Mouse (Mus musculus) lung, adult 2 months (tissue): Measurements from ENCODE around the gene Wdr17. TPM values are rescaled to one million over a fixed set of nuclear protein-coding genes. Genes with fewer than 3 reads are reported as not detected.

ENCODE experiments used
- DNase-seq: peaks from one replicate; pipeline ENCODE4 v3.0.0; 2022
- H3K4me1 ChIP-seq: fragments of 200-500 bp; 2 replicates; pipeline ENCODE4 v1.6.1; 2011; ENCODE audit warnings: low read length; ENCODE audit not compliant: control insufficient read depth, insufficient read depth
- H3K4me3 ChIP-seq: fragments of 200-500 bp; replicated peaks from 2 replicates; pipeline ENCODE3; 2011; ENCODE audit warnings: low read depth, mild to moderate bottlenecking, control low read depth, low read length; ENCODE audit errors: extremely low read depth
- CTCF ChIP-seq: fragments of 200-500 bp; IDR thresholded peaks from 2 replicates; pipeline ENCODE4 v1.5.1; 2011; ENCODE audit warnings: mild to moderate bottlenecking, low read length, control low read depth; ENCODE audit not compliant: insufficient read depth
- POLR2A ChIP-seq: fragments of 200-500 bp; IDR thresholded peaks from 2 replicates; pipeline ENCODE4 v1.6.1; 2011; ENCODE audit warnings: low read depth, mild to moderate bottlenecking, control low read depth, low read length, borderline replicate concordance; ENCODE audit errors: extremely low read depth
- WGBS: fragments of 180-500 bp; shearing (Covaris S2); methylation state at CpG from one replicate; pipeline ENCODE4 v1.1.7; 2018; 5-methylcytosine and 5-hydroxymethylcytosine counted together
- polyA plus RNA-seq: library from polyadenylated mRNA; depleted of rRNA; stranded (reverse); fragments of >200 nt; gene quantifications from 2 replicates; pipeline ENCODE4 v1.2.3, GENCODE M21; 2012

The Wdr17 gene
- polyA plus RNA-seq, 1 experiment: not detected

DNA sequence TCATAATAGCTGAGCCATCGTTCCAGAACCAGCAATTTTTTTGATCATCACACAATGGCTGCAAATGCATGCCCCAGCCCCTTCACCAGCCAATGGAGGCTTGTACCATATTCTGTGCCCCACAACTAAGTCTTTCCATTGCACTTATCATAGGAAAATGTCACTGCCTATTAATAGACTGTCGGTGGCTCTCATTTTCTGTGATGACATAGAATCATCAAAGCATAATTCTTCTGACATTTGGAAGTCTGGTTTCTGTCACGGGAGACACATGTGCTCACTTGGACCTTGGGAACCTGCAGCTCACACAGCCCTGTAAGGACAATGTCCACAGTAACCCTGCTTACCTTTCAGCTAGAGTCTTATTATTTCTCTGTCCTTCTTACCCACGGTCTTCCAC, 424 bp downstream of the Wdr17 start:
- TF ChIP-seq CTCF: no peak
- TF ChIP-seq POLR2A: no peak
- WGBS: 77% methylated on average over 4 of the region's 4 CpGs
- Histone ChIP-seq H3K4me3 (no peak overlapping the region), H3K4me1 (no peaks in the 10 kb centered on the region)
- DNase-seq: no peak

DNA sequence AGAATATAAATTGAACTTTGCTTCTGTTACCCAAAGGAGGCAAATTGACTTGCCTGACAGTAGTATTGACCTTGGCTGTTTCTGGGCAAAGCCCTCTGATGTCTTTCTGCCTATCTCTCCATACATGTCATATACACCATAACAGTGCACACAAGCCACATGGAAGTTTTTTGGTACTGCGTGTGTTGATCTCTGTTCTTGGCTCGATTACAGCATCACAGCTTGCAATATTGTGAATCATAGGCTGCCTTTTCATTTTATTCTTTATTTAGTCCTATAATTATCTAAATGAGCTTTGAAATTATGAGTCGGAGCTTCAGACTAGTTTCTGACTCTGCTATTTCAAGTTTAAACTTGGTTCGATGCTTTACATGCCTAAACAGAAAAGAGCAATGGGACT, 10.5 kb downstream of the Wdr17 start:
- no peak for DNase-seq
- 83% methylated on average over 4 of the region's 4 CpGs for WGBS
- H3K4me3 ChIP-seq: no peak overlapping the region
- H3K4me1 ChIP-seq: no peaks in the 10 kb centered on the region
- no peak for TF ChIP-seq POLR2A
- TF ChIP-seq CTCF: no peak

DNA sequence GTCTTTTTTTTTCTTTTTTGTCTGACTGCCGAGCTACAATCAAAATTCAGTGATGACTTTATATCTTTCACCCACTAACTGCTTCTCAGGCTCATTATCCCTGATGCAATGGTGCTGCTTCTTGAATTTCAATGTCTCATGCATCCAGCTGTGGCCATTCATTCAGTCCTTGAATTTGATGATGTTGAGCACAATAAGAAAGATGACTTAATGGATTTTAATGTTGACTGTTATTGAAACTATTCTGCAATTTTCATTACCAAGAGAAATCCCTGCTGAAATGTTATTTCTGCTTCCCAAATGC, 22.3 kb downstream of the Wdr17 start:
- TF ChIP-seq POLR2A (no peak), CTCF (no peak)
- H3K4me3 ChIP-seq: no peak overlapping the region
- 63% methylated on average over 1 of the region's 1 CpGs for WGBS

DNA sequence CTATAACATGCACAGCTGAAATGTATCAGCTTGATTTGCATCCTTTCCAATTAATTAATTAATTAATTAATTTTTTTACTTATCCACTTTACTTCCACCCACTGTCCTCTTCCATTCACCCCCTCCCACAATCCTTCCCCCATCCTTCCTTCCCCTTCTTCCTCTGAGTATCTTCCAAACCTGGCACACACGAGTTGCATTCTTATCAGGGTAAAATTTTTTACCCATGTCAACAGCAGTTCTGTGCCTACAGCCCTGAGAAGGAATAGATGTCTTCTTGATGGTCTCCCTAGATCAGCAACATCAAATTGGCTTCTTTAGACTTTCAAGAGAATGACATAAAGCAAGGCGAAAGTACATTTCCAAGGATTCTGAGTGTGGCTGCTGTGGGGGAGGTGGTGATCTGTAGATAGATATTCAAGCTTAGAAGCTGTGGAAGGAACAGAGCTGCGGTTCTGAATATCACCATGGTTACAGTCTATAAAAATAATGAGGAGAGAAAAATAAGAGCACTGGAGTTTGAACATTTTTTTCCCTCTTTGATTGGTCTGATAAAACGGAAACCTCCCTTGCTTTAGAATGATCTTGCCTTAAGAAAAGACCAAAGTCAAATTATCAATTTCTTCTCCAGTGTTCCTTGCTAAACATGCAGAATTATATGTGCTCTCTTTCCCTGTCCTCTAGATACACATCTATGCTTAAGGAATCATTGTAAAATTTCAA, 22.8 kb downstream of the Wdr17 start:
- H3K4me1 ChIP-seq: no peaks in the 10 kb centered on the region
- DNase-seq: no peak
- no peak overlapping the region for H3K4me3 ChIP-seq
- WGBS: 68% methylated on average over 4 of the region's 4 CpGs
- no peak for TF ChIP-seq POLR2A
- TF ChIP-seq CTCF: no peak

More for the DNA sequence above, 22.3 kb downstream of the Wdr17 start:
- no peak for DNase-seq
- H3K4me1 ChIP-seq: no peaks in the 10 kb centered on the region

DNA sequence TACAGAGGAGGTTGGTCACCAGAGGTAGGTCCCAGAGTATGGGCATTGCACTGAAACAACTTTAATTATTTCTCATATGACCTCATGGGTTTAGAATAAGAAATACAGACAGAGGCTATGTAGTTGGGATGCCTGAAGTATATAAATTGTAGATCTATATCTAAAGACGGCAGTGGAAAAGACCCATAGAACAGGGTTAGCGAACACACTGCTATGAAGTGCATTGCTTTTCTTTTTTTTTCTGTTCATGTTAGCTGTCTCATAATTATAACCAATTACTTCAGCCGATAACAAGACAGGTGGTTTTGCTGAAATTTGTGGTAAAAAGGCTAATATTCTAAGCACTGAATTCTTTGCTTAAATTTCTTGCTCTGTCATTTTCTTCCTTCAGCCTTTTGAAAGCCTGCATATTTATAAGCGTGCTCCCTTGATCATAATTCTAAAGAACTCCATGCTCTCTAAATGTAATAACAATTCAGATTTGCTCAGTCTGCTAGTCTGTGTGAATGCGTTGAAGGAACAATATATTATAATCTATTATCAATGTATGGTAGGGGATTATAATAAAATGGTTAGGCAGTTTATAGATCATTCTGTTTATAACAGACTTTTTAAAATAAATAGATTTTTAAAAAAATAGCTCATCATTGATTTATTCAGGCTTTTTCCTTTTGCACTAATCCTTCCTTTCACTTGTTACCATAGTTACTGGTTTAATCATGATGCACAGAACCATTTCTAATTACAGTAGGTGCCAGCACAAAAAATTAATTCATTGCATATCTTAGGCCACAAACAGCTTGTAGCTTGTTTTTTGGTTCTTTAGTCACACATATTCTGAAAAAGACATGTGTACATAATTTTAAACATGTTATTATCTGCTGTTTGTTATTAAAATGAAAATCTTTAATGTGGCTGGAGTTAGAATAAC, 50.7 kb downstream of the Wdr17 start:
- H3K4me1 ChIP-seq: no peaks in the 10 kb centered on the region
- no peak overlapping the region for H3K4me3 ChIP-seq
- TF ChIP-seq POLR2A (no peak), CTCF (no peak)
- 90% methylated on average over 5 of the region's 5 CpGs for WGBS
- DNase-seq: no peak

DNA sequence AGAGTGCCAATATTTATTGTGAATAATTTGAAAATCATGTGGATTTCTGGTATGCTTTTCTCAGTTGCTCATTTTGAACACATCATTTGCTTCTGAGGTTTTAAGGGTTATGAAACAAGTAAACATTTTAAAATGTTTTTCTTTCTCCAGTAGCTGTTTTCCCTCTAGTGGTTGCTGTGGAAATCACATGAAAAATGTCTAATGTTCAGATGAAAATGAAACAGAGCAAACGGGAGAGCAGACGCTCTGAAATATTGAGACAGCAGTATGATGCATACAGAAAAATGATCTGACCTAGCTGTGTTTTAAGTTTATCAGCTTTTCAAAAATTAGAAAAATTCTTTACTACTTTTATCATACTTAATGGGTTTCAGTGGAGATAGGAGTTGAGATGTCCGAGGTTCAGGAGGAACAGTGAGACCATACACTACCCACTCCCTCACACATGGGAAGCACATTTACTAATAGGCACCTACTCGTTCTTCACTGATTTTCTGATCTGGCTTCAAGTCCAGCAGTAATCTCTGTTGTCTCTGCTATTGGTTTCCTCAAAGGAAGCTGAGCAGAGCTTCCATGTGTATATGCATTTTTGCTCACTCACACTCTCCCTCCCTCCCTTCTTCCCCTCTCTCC, 57.1 kb downstream of the Wdr17 start:
- DNase-seq: no peak
- TF ChIP-seq POLR2A: no peak
- TF ChIP-seq CTCF: no peak
- 32% methylated on average over 4 of the region's 4 CpGs for WGBS
- H3K4me1 ChIP-seq: no peaks in the 10 kb centered on the region
- no peak overlapping the region for H3K4me3 ChIP-seq

DNA sequence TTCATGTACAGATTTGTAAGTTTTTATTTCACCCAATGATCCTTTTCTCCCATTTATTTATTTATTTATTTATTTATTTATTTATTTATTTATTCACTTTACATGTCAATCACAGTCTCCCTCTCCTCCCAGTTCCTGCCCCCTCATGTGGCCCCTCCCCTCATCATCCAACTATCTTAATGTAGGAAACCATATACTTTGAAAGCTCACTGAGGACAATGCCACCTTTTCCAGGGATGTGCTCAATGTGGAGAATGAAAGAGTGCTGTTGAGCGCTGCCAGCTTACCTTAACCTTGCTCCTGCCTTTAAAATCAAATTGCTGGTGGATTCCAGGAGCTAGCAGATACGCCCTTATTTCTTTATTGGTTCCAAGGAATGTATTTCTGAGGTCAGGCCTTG, 59.0 kb downstream of the Wdr17 start:
- H3K4me3 ChIP-seq: no peak overlapping the region
- TF ChIP-seq CTCF (no peak), POLR2A (no peak)
- WGBS: 80% methylated on average over 2 of the region's 2 CpGs
- H3K4me1 ChIP-seq: no peaks in the 10 kb centered on the region
- DNase-seq: no peak

DNA sequence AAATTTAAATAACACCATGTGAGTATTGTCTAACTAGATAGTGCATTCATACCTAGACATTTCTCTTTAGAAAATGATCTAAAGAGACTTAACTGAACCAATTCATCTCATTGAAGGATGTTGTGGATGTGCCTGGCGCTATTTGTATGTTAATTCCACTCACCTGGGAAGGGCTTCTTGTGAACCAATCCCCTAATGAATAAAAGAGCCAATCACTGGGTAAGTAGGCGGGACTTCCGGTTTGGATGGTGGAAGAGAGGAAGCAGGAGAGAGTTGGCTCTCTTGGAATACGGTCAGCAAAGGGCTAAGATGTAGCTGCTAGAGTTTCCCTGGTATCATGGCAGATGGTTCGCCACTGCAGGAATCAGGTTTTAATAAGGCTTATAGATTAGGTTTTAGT, 64.0 kb downstream of the Wdr17 start:
- Histone ChIP-seq H3K4me1 (no peaks in the 10 kb centered on the region), H3K4me3 (no peak overlapping the region)
- WGBS: 89% methylated on average over 5 of the region's 5 CpGs
- TF ChIP-seq CTCF (no peak), POLR2A (no peak)
- DNase-seq: no peak

DNA sequence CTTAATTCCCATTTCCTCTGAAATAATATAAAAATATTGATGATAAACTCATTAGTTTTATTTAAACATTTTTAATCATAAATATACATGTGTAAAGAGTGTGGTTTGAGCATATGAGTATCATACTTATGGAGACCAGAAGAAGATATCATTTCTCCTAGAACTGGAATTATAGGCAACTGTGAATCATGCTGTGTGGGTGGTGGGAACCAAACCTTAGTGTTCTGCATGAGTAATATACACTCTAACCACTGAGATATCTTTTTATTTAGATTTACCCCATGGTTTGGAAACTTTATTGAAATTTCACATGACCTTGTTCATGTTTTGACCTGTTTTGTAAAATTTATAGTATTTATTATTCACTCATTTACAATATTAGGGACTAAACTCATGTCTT, 68.3 kb downstream of the Wdr17 start:
- DNase-seq: no peak

DNA sequence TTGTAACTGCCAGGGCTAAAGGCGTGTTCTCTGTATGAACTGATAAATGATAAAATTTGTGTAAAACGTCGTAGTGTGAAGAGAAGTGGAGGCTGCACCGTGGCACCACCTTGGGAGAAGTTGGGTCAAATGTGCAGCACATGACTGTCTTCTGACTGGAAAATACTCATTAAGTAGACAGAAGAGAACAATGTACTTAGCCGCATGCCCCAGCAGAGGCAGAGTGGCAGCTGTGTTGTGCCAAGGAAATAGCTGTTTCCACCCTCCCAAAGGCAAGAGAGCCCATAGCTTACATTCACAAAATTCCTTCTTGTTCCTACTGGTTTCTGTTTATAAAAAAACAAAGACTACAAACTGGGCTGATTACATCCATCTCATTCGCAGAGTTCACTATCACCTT, 78.8 kb downstream of the Wdr17 start:
- WGBS: 46% methylated on average over 6 of the region's 6 CpGs
- no peaks in the 10 kb centered on the region for H3K4me1 ChIP-seq
- no peak overlapping the region for H3K4me3 ChIP-seq
- TF ChIP-seq CTCF: no peak
- no peak for TF ChIP-seq POLR2A
- no peak for DNase-seq

More for the DNA sequence above, 68.3 kb downstream of the Wdr17 start:
- Histone ChIP-seq H3K4me3 (no peak overlapping the region), H3K4me1 (no peaks in the 10 kb centered on the region)
- TF ChIP-seq POLR2A (no peak), CTCF (no peak)
